Mouse (Mus musculus) cerebellum, postnatal 14 days (tissue): Measurements from ENCODE around the gene Nup107.
A peak's percentile ranks its signal among the peaks of the same experiment; 100 is the strongest.
"Not testable (repeated sequence)": the region's sequence is repeated elsewhere in the genome, so short reads cannot be mapped to it uniquely, and the experiment has no call there.

Source experiments
- DNase-seq, 2 experiments: peaks; one replicate each; pipeline ENCODE4 v3.0.0; 2021; ENCODE audit warnings: mixed read lengths in 2 of 2

Gene Nup107

DNA sequence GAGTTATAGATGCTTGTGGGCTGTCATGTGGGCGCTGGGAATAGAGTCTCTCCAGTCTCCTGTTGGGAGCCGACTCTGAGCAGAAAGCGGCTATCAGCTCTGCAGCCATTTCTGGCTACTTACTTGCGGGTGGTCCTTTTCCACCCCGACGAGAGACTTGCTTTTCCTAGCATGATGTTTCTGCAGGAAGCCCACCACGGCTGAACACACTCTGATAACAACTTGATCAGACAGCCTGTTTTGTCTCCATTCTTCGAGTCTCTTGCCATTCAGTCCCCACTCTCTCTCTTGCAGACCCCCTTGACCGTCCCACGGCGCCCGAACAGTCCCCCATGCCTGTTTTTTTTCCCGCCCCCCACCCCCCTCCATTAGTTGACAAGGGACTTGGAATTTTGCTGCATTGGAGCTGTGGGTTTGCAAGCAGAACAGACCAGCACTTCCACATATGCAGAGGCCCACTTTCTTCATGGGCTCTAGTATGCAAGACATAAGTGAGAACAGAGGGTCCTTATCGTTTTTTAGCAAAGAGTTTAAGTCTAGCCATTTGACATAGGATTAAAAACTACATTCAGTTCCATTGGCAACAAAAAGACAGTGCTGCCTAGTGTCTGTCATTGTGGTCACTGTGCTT is 59.4 kb downstream of the Nup107 start:
- no peak for DNase-seq

DNA sequence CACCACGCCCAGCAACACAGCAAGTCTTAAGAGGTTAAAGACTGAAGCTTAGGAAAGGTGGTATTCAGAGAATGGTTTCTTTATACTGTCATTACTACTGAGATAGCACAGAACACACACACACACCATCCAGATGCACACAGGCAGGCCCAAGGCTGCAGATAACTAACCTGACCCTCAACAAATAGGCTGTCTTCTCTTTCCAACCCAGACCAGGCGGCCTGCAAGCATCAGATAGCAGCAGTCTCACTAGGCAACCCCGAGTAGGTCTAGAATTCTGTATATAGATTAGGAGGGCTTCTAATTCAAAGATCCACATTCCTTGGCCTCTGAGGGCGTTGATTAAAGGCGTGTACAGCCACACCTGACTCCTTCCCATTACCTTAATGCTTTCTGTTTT is 60.3 kb downstream of the Nup107 start:
- no peak for DNase-seq

DNA sequence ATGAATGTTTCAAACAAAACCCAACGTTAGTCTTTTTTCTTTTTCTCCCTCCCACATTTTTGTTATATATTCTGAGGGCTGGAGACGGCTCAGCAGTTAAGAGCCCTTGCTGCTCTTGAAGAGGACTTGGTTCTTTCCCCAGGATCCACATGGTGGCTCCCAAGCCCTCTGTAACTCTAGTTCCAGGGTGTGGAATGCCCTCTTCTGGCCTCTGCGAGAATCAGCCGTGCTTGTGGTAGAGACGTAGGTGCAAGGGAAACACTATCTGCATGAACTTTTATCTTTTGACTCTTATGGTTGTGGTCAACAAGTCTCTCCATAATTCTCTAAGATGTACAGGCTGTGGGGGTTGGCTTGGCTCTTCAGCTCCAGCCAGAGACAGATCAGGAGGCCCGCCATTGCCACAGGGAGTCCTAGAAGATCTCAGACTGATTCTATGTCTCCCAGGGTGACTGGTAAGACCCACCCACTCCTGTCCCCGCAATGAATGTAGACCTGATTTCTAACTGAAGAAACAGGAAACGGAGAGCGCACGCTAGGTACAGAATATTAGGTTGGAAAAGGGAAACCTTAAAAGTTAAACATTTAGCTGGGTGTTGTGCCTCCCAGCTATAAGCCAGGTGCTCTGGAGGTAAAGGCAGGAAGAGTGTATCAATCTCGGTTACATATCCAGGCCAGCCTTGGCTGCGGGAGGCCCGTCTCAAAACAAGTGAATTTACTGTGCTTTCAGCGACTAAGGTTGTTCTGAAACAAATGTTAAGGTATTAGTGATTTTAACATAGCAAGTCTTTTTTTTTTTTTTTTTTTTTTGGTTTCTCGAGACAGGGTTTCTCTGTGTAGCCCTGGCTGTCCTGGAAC is 61.0 kb downstream of the Nup107 start:
- peak; percentile 29 to 41 for DNase-seq

DNA sequence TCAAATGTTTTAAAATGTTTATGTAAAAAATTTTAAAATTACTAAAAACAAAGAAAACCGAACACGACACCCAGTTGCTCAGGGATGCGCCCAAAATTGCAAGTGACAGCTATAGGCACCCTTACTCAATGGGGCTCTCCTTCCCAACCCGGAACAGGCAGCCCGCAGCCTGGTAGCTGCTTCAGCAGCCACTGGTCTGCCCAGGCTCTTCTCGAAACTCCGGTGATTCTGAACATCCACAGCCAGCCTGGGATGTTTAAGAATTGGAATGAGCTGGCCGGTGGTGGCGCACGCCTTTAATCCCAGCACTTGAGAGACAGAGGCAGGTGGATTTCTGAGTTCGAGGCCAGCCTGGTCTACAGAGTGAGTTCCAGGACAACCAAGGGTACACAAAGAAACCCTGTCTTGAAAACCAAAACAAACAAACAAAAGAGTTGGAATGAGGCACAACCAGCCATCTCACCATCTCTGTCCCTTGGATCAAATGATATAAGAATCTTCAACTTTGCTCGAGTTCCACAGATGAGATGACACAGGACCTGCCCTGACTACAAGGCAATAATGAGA is 61.8 kb downstream of the Nup107 start:
- DNase-seq, result no peak

DNA sequence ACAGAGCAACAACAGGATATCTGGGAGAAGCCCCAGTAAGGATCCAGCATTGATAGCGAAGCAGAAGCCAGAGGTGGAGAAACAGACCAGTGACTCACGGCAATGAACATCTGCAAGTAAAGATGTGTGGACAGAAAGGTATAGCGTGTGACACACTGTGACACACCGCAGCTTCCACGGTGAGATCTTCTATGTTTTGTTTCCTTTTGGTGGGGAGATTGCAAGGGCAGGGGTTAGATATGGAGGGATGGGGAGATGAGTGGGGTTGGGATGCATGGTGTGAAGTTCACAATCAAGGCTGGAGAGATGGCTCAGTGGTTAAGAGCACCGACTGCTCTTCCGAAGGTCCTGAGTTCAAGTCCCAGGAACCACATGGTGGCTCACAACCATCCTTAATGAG is 62.4 kb downstream of the Nup107 start:
- DNase-seq, result no peak

DNA sequence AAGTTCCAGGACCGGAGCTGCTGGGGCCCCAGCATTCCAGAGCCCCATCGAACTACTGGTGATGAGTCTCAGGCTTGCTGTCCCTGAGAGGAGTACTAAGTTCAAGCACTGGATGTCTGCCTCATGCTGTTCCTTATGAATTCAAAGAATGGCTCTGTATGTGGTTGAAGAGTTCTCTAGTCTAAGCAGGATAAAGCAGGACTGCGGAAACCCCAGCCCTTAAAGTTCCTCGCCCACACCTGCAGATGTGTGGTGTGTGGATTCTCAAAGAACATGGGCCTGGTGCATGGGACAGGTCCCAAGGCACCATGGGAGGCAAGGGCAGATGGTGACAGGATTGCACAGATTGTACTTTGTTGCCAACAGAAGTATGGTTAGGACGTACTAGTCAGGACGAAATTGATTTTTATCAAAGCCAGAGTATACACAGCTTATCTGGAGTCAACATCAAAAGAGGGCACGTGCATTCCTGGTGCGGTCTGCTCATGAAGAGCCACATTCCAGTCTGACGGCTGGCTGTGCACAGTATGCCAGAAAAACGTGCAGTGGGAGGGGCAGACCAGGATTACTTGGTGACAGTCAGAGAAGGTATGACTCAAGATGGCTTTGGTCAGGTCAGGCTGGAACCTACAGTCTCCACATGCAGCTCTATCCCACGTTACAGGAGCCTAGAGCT is 63.2 kb downstream of the Nup107 start:
- DNase-seq, result no peak

DNA sequence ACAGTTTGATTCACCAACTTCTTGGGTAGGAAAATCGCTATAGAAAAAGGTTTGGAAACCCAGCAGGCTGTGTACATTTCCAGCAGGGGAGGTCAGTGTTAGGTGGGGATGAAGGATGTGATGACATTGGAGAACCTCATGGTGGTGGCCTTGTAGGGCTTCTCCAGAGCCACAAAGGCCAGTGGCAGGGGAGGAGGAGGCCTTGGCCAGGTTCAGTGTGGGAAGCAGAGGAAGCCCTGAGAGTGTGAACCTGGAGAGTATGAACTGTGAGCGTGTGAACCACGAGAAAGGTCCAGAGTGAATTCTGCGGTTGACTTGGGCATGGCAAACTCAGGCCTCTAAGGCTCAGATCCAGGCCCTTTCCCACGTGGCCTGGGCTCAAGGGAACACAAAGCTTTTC is 63.9 kb downstream of the Nup107 start:
- DNase-seq, result no peak

DNA sequence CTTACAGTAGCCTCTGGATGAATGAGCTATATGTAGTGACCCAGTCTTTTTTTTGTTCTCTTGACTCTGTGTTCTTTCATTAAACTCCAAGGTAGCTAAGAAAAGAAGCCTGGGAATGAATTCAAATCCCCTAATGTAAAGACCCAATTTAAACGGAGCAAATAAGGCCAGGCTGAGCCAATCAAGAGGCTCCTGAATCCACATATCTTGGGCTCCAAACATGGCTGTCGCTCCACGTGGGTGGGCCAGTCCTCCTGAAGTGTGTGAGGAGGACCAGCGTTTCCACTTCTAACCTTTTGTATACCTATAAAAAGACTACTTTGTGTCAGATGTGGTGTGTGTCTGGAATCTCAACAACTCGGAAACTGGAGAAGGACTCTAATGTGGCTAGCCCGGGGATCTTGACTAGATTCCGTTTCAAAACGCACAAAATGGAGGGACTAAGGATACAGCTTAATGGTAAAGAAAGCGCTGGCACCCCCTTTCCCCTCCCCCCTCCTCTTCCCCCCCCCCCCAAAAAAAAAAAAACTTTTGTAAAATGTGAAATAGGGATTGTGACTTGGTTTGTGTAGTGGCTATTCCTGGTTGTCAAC is 64.9 kb downstream of the Nup107 start:
- DNase-seq, result no peak

DNA sequence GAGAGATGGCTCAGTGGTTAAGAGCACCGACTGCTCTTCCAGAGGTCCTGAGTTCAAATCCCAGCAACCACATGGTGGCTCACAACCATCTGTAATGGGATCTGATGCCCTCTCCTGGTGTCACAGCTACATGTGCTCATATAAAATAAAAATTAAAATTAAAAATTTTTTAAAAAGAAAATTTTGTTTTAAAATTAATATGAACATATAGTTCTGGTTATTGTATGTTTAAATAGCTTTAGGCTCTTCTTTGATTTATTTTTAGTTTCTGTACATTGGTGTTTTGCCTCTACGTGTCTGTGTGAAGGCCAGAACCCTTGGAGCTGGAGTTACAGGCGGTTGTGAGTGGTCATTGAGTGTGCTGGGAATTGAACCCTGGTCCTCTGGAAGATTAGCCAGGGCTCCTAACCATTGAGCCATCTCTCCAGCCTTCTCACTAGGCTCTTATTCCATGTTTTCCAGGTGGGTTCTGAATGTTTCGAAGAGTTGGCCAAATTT is 65.6 kb downstream of the Nup107 start:
- no peak for DNase-seq

DNA sequence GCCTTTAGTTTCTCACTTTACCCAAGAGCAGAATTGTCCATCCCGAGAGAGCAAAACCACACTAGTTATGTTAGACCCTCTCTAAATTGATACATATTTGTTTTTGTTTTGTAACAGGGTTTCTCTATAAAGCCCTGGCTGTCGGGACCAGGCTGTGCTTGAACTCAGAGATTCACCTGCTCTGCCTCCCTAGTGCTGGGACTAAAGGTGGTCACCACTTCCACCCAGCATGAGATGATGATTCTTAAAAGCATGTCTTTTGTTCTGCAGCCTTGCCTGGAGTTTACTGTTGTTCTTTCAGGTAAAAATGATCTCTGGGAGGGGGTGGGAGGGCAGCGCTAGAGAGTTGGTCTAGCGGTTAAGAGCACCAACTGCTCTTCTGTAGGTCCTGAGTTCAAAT is 66.2 kb downstream of the Nup107 start:
- no peak for DNase-seq

DNA sequence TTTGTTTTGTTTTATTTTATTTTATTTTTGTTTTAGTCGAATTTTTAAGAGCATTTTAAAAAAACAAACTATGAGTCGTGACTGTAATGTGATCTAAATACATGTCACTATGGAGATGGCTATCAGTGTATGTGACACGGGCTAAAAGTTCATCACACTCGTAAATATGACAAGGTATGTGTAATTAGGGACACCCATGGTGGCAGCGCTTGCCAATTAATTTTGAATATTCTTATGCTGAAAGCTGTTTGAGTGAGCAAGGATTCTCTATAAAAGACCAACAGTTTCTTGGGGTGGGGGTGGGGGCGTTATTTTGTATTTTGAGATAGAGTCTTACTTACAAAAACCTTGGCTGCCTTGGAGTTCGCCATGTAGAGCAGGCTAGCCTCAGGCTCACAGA is 66.8 kb downstream of the Nup107 start:
- no peak for DNase-seq

DNA sequence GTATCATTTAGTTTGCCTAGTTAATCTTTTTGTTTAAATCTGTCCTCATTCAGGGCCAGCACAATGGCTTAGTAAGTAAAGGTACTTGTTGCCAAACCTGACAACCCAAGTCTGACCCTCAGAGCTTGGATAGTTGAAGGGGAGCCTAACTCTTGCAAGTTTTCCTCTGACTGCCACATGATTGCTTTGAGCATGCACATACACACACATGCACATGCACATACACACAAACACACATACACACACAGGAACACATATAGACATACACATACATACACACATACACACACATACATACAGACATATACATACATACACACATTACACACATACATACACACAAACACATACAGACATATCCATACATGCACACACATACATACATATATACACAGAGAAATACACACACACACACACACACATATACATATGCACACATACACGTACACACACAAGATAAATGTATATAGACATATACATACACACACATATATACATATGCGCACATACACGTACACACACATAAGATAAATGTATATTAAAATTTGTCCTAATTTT is 67.6 kb downstream of the Nup107 start:
- DNase-seq, result no peak

DNA sequence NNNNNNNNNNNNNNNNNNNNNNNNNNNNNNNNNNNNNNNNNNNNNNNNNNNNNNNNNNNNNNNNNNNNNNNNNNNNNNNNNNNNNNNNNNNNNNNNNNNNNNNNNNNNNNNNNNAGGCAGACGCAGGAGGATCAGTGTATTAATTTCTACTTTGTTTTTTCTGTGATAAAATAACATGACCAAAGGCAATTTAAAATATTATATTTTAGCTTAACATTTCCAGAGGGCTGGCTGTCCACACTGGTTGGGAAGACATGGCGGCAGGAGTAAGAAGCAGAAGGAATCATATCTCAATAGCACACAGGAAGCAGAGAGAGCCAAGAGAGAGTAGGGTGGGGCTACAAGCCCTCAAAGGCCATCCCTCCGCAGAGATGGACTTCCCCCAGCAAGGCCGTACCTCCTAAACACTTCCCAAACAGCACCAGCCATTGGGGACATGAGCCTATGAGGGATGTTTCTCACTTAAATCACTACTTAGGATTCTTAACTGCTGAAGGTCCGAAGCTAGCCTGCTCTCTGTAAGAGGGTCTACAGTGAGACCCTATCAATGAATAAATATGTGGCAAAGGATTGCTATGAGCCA is 68.3 kb downstream of the Nup107 start:
- no peak for DNase-seq

DNA sequence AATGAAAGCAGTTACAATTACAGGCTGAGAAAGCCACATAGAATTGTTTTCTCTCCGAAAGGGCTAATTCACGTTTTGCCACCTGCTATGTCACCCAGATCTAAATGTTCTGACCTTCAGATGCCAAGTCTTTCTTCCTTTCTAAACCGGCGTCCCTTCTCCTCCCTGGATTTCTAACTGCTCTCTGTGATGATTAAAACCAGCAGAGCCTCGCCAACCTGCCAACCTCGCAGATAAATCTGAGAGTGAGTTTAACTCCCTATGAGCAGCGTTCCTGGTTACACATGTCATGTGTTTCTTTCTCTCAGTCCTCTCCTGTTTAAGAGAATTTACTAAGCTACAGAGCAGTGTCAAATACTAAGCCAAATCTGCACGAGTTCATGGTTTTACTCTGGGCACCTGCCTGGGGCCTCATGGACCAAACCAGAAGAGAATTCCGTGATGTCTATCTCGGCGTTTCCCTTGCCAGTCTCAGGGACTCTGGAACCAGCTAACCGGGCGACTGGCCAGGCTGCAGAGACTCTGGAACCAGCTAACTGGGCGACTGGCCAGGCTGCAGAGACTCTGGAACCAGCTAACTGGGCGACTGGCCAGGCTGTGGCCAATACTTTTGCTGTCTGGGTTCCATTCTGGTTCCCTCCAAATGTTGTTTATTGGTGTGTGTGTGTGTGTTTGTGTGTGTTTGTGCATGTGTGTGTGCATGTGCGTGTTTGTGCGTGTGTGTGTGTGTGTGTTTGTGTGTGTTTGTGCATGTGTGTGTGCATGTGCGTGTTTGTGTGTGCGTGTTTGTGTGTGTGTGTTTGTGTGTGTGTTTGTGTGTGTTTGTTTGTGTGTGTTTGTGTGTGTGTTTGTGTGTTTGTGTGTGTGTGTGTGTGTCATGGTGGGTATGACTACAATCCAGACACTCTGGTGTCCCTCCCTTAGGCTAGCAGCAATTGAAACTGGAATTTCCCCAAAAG is 74.1 kb downstream of the Nup107 start:
- DNase-seq, result peak; percentile 28 to 66

DNA sequence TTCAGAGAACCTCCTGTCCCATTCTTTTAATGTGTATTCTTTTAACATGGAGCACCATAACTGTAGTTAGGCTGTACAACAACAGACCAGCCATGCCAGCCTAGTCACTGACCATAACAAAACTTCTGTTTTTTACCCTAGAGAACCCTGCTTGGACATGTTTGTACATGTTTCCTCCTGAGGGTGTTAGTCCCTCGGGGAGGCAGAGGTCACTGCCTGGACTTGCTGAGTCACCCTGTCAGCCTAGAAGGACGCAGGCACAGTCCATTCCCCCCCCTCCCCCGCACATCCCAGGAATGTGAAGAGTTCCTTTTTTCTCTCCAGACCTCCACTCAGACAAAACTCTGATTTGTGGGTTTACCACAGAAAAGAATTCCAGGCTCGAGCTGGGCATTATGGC is 74.9 kb downstream of the Nup107 start:
- DNase-seq, result no peak

DNA sequence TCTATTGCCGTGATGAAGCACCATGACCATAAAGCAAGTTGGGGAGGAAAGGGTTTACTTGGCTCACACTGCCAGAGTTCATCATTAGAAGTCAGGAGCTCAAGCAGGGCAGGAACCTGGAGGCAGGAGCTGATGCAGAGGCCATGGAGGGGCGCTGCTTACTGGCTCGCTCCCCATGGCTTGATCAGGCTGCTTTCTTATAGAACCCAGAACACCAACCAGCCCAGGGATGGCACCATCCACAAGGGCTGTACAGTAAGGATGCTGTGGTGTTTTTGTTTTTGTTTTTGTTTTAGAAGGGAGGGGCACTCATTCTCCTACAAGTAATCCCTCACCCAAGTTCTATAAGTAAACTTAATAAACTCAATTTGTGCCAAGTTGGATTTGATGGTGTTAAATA is 75.8 kb downstream of the Nup107 start:
- DNase-seq, result no peak

DNA sequence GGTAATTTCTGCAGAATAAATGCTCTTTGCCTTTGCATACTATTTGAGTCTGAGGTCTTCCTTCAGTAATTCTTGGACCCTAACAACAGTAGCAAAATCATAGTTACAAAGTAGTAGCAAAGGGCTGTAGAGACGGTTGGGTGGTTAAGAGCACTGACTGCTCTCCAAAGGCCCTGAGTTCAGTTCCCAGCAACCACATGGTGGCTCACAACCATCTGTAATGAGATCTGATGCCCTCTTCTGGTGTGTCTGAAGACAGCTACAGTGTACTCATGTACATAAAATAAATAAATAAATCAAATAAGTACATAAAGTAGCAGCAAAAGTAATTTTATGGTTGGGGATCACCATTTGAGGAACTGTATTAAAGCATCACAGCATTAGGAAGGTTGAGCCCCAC is 76.9 kb downstream of the Nup107 start:
- DNase-seq, result not testable (repeated sequence)

DNA sequence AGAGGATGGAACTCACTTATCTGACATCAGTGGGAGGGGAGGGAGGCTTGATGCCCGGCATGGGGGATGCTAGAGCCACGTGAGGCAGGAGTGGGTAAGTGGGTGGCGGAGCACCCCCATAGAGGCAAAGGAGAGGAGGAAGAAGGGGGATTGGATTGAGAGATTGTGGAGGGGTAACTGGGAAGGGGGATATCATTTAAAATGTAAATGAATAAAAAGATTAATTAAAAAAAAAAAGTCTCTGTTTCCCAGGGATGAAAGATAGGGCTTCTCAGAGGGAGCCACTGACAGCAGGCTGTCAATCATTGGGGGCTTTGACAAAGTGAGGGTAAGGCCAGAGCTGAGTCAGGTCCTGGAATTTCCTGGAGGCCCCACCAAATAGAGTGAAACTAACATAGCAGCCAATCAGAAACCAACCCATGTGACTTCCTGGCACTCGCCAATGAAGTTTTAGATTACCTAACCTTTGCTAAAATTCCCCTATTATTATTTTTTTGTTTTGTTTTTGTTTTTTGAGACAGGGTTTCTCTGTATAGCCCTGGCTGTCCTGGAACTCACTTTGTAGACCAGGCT is 77.5 kb downstream of the Nup107 start:
- DNase-seq, result no peak

DNA sequence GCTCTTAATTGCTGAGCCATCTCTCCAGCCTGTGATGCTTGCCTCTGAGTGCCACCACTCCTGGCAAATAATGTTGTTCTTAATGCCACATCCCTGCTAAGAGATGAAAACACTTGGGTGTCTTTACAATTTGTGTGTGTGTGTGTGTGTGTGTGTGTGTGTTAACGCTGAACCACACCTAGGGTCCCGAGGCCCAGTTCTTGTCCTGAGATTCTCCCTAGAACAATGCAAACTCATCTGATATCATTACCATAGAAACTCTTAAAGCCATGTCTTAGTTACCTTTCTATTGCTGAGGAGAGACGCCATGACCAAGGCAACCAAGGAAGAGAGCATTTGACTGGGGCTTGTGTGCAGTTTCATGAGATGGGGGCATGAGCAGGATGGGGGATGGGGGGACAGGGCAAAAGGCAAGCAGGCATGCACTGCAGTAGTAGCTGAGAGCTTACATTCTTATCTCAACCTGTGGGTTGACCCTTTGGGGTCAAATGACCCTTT is 78.4 kb downstream of the Nup107 start:
- no peak for DNase-seq

DNA sequence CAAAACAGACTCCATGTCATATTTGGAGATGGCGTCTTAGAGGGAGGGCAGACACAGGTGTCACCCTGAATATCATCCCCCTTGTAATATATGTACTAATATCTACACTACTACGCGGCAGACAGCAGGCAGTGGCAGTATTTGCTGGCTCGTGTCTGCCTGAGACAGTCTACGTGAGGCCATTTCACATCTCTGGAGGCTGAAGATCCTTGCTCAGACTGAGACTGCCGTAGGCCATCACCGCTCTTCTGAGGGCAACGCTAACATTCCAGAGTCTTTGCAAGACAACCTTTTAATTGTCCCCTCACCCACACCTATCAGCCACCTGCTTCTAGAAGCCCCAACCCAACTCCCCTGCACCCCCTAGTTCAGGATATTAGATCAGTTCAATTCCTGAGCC is 79.0 kb downstream of the Nup107 start:
- no peak for DNase-seq

DNA sequence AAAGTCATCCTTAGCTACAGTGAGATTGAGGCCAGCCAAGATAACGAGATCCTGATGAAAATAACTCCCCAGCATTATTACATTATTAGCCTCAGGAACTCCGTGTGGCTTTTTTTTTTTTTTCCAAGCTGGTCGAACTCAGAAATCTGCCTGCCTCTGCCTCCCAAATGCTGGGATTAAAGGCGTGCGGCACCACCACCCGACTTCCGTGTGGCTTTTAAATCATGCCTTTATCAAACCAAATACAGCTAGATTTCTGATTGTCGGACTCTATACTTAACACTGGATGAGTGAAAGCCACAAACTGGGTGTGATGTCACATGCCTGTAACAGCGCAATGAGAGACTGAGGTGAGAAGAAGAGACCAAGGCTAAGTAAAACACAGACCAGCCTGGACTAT is 79.6 kb downstream of the Nup107 start:
- DNase-seq, result no peak
